Comparison of ENCODE assay signal across 1 mouse cellular context in genomic region chr9:59659036-59660026, GRCm38 (mm10).
A peak's percentile ranks its signal among the peaks of the same experiment; 100 is the strongest.
TF ChIP-seq lines count a peak whose summit lies in the region.

No protein-coding gene starts in this region.

TF ChIP-seq in MEL, 35 proteins besides CTCF, POLR2A, EP300 and RAD21 (continued from another document):
- TF ChIP-seq MYC (IDR thresholded peaks at IDR 0.05; ENCODE audit: low read depth, low read length) (peak; percentile 76), CHD1 (IDR thresholded peaks at IDR 0.05; ENCODE audit: low read depth, low read length) (no peak), ZKSCAN1 (IDR thresholded peaks at IDR 0.05; ENCODE audit: low read depth, low read length) (no peak), TCF12 (IDR thresholded peaks at IDR 0.05; ENCODE audit: low read depth, low read length) (peak; percentile 13; the same call in 1 of the 2 replicates), JUND (IDR thresholded peaks at IDR 0.05; ENCODE audit: low read depth, low read length) (no peak), POLR2AphosphoS2 (IDR thresholded peaks at IDR 0.05; ENCODE audit: low read length) (no peak), TBP (IDR thresholded peaks at IDR 0.05; ENCODE audit: low read depth, low read length) (0 out of 2 replicates have a peak, but pooled peaks have one; percentile 28), E2F4 (IDR thresholded peaks at IDR 0.05; ENCODE audit: borderline replicate concordance, low read depth, low read length) (no peak), TAL1 (IDR thresholded peaks at IDR 0.05; ENCODE audit: low read length) (no peak), MYB (IDR thresholded peaks at IDR 0.05; ENCODE audit: low read depth, low read length) (no peak), USF2 (IDR thresholded peaks at IDR 0.05; ENCODE audit: borderline replicate concordance in 1 of 2, insufficient read depth in 1 of 2, low read depth in 1 of 2, low read length in 2 of 2) (no peak), GATA1 (IDR thresholded peaks at IDR 0.05; ENCODE audit: low read depth, low read length) (no peak), ZMIZ1 (IDR thresholded peaks at IDR 0.05; ENCODE audit: low read depth, low read length) (peak; percentile 41; the same call in 1 of the 2 replicates), UBTF (IDR thresholded peaks at IDR 0.05; ENCODE audit: borderline replicate concordance, insufficient read depth, low read depth, low read length) (no peak), MXI1 (IDR thresholded peaks at IDR 0.05; ENCODE audit: low read depth, low read length) (peak; percentile 91), MAZ (IDR thresholded peaks at IDR 0.05; ENCODE audit: low read depth, low read length) (no peak)
